ENCODE assay signal across 11 mouse cellular contexts in the genomic region with DNA sequence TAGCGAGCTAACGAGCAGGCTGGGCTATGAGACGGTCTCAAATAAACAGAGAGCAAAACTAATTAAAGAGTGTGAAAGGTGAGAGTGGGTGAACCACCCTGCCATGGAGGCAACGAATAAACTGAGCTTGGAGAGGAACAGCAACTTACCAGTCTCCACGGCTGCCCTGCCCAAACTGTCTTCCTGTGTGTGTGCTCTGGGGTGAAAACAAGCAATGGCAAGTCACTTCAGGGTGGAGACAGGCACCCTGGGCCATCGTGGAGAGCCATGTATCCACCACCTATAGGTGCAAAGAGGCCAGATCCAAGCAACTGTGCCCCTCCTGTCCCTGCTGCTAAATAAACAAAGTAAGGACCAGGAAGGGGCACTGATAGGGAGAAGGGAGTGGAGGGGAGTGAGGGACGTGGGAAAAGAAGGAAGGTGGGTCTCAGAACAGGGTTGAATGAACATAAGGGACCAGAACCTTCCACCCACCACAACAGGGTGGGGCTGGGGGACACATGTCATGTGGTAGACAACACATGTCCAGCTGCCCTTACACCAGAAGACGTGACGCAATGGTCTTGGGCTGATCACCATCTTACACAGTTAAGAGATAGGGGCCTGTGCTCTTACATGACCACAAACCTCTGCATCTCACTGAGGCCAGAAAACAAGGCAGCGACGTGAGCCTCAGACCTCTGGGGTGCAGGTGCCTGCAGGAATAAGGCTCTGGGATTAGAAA. TPM values are rescaled to one million over a fixed set of nuclear protein-coding genes. Genes with fewer than 3 reads are reported as not detected.
DNase-seq lines count a peak whose midpoint lies in the region; ATAC-seq lines count a peak whose summit lies in the region.
"Had no signal": no experiment of that assay in that cellular context is flagged by ENCODE, and none has a peak within 500 bp of the region (broad histone marks: within the 10 kb centered on the region; RNA-seq: fewer than 3 reads in every experiment).

No protein-coding gene starts in this region.

- 68% methylated on average over 11 of the region's 11 CpGs for WGBS in embryonic facial prominence, embryonic 15.5 days
- 65% methylated on average over 11 of the region's 11 CpGs for WGBS in midbrain, embryonic 13.5 days

- H3K4me1 ChIP-seq in embryonic facial prominence, embryonic 15.5 days = peaks cover 76% of the 10 kb centered on the region
- peaks cover 85% of the 10 kb centered on the region for H3K4me1 ChIP-seq in midbrain, embryonic 13.5 days (replicated peaks)

- no peak overlapping the region for H3K4me2 ChIP-seq in embryonic facial prominence, embryonic 15.5 days (replicated peaks)
- peak overlapping the region; percentile 38 for H3K4me2 ChIP-seq in midbrain, embryonic 13.5 days (replicated peaks)

- no peak for ATAC-seq in embryonic facial prominence, embryonic 15.5 days (ENCODE audit: insufficient number of reproducible peaks, low FRiP score, low TSS enrichment, low read depth)
- no peak for ATAC-seq in midbrain, embryonic 13.5 days

- H3K27me3 ChIP-seq in embryonic facial prominence, embryonic 15.5 days = no peaks in the 10 kb centered on the region
- no peaks in the 10 kb centered on the region for H3K27me3 ChIP-seq in midbrain, embryonic 13.5 days
- H3K27me3 ChIP-seq: heart, embryonic 13.5 days; limb, embryonic 15.5 days had no signal

- H3K27ac ChIP-seq in embryonic facial prominence, embryonic 15.5 days (replicated peaks) = peak overlapping the region; percentile 12; the same call in 1 of the 2 replicates
- H3K27ac ChIP-seq in midbrain, embryonic 13.5 days = peak overlapping the region; percentile 89
- H3K27ac ChIP-seq: heart, embryonic 13.5 days; limb, embryonic 15.5 days had no signal

- H3K36me3 ChIP-seq in embryonic facial prominence, embryonic 15.5 days = no peaks in the 10 kb centered on the region
- no peaks in the 10 kb centered on the region for H3K36me3 ChIP-seq in midbrain, embryonic 13.5 days
- H3K36me3 ChIP-seq: heart, embryonic 13.5 days; limb, embryonic 15.5 days had no signal

- no peak overlapping the region for H3K9ac ChIP-seq in embryonic facial prominence, embryonic 15.5 days
- H3K9ac ChIP-seq in midbrain, embryonic 13.5 days (replicated peaks) = no peak overlapping the region
- H3K9ac ChIP-seq: heart, embryonic 13.5 days; limb, embryonic 15.5 days had no signal

- H3K4me3 ChIP-seq in embryonic facial prominence, embryonic 15.5 days (replicated peaks) = no peak overlapping the region
- no peak overlapping the region for H3K4me3 ChIP-seq in midbrain, embryonic 13.5 days (replicated peaks)
- H3K4me3 ChIP-seq: heart, embryonic 13.5 days; limb, embryonic 15.5 days had no signal

- DNase-seq in lung, adult 18-20 months = peak; percentile 29 to 37
- DNase-seq in lung, postnatal 10 days = no peak
- DNase-seq in B cell, adult 2 months = peak; percentile 63 to 64
- DNase-seq in cerebellum, adult 18-20 months = no peak
- no peak for DNase-seq in urinary bladder, postnatal 10 days (ENCODE audit: low spot score)
- DNase-seq in retina, postnatal 1 day = no peak
- DNase-seq: adrenal gland, postnatal 25 days had no signal

- no peaks in the 10 kb centered on the region for H3K9me3 ChIP-seq in embryonic facial prominence, embryonic 15.5 days (replicated peaks)
- H3K9me3 ChIP-seq in midbrain, embryonic 13.5 days = no peaks in the 10 kb centered on the region
- H3K9me3 ChIP-seq: heart, embryonic 13.5 days; limb, embryonic 15.5 days had no signal

RNA-seq across cellular contexts. Expression of a gene that starts 11.6 kb away (rescaled TPM):
- polyA plus RNA-seq in embryonic facial prominence, embryonic 15.5 days (2015; fragmentation: Nextera tagmentation; extraction: Ambion mirVana) = 5.8 and 6.7 TPM in 2 replicates
- 12.7 and 15.4 TPM in 2 replicates for polyA plus RNA-seq in midbrain, embryonic 13.5 days (2015; fragmentation: Nextera tagmentation; extraction: Ambion mirVana)

RNA-seq across cellular contexts. Expression of a gene that starts 26.9 kb away (rescaled TPM):
- polyA plus RNA-seq in embryonic facial prominence, embryonic 15.5 days (2015; fragmentation: Nextera tagmentation; extraction: Ambion mirVana) = 16.4 and 17.0 TPM in 2 replicates
- 27.9 and 29.0 TPM in 2 replicates for polyA plus RNA-seq in midbrain, embryonic 13.5 days (2015; fragmentation: Nextera tagmentation; extraction: Ambion mirVana)

Comparison
In these comparisons a context has a peak if more than half of its experiments do, and no peak if none do; other contexts are left out.
1. DNase-seq: peak in lung, adult 18-20 months (2 of 2) and B cell, adult 2 months (2 of 2); none in lung, postnatal 10 days (single experiment), cerebellum, adult 18-20 months (0 of 2), urinary bladder, postnatal 10 days (single experiment) and retina, postnatal 1 day (single experiment).